ENCODE assay signal across 19 mouse cellular contexts in the genomic region with DNA sequence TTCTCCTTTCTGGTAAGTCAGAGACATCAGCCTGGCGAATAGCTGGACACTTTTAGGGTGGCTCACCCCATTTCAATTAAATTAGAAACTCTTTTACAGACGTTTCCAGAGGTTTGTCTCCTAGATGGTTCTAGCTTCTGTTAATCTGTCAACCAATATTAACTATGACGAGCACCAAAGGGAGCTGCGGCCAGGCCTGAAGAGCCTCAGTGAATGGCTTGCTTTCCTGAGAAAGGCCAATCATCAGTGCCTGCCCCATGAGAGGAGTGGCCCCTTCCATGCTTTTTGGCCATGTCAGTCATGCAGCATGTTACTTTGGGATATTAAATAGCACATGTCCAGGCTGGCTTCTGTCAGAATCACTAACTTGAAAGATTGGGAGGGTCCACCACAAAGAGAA.
"Had no signal": no experiment of that assay in that cellular context is flagged by ENCODE, and none has a peak within 500 bp of the region (broad histone marks: within the 10 kb centered on the region; RNA-seq: fewer than 3 reads in every experiment).

No protein-coding gene starts in this region.

- H3K36me3 ChIP-seq: heart, embryonic 10.5 days; heart, embryonic 12.5 days; hindbrain, embryonic 13.5 days; hindbrain, embryonic 15.5 days; limb, embryonic 13.5 days; limb, embryonic 15.5 days; liver, embryonic 12.5 days had no signal

- H3K27me3 ChIP-seq: heart, embryonic 12.5 days; hindbrain, embryonic 13.5 days; hindbrain, embryonic 15.5 days; limb, embryonic 13.5 days; limb, embryonic 15.5 days; liver, embryonic 12.5 days had no signal

- H3K4me3 ChIP-seq: heart, embryonic 10.5 days; heart, embryonic 12.5 days; hindbrain, embryonic 13.5 days; hindbrain, embryonic 15.5 days; limb, embryonic 13.5 days; limb, embryonic 15.5 days; liver, embryonic 12.5 days had no signal

- DNase-seq: gastrocnemius, postnatal 14 days; gastrocnemius, postnatal 36 days; heart, adult 18-20 months; heart, postnatal 10 days; heart, postnatal 36 days; kidney, adult 18-20 months; kidney, postnatal 14 days; layer of hippocampus, adult 9-11 months; layer of hippocampus, postnatal 36 days; left cerebral cortex, postnatal 4 days had no signal

- H3K4me1 ChIP-seq: heart, embryonic 10.5 days; heart, embryonic 12.5 days; hindbrain, embryonic 13.5 days; hindbrain, embryonic 15.5 days; limb, embryonic 13.5 days; limb, embryonic 15.5 days; liver, embryonic 12.5 days had no signal

- H3K27ac ChIP-seq: heart, embryonic 10.5 days; hindbrain, embryonic 13.5 days; hindbrain, embryonic 15.5 days; hindbrain, postnatal 0 days; limb, embryonic 13.5 days; limb, embryonic 15.5 days; liver, embryonic 12.5 days; liver, embryonic 14.5 days had no signal
